Mouse (Mus musculus): Measurements from ENCODE around the gene Fam185a.

DNA sequence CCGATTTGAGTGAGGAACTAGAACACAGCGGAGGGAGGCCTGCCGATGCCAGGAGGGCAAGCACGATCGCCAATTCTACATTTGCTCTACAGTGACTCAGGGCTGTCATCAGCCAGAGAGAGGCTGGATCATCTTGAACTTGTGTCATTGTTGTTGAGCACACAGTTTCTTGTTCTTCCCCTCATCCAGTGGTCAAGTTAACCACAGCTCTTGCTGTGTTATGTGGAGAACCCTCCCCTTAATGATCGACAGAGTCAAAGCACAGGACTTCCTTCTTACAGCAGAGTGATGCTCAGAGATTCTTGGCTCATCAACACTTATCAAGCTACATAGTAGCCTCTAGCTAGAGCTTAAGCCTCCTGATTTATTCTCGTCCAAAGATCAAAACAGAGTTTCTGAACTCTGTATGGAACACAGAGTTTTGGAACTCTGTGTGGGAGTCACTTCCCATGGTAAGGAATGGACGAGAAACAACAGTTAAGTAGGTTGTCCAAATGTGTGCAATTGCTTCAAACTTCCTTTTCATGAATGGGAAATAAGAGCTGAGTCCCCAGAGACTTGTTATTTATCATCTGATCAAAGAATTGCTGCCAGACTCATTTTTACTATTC, 104.5 kb downstream of the Fam185a start:
- TF ChIP-seq CTCF (IDR thresholded peaks at IDR 0.05) = no peak
- TF ChIP-seq POLR2A (IDR thresholded peaks at IDR 0.05; ENCODE audit: insufficient read depth, low read depth, low read length) = no peak
- no peak for TF ChIP-seq EP300 (IDR thresholded peaks at IDR 0.05; ENCODE audit: insufficient read depth, low read depth, low read length)
